Mouse (Mus musculus) lung, postnatal 0 days (tissue): ENCODE results near the gene Tnfsf10.

Source experiments
- CTCF ChIP-seq: IDR thresholded peaks from 2 replicates; pipeline ENCODE4 v1.5.1; 2016; ENCODE audit warnings: antibody characterized with exemption, mild to moderate bottlenecking
- EP300 ChIP-seq: IDR thresholded peaks from 2 replicates; pipeline ENCODE4 v1.6.1; 2016; ENCODE audit warnings: antibody characterized with exemption, mild to moderate bottlenecking, control low read depth

- no peak for TF ChIP-seq CTCF
- peak; percentile 80; the same call in 1 of the 2 replicates for TF ChIP-seq EP300
Measured at GRCm38 (mm10) chr3:27269151-27269550, 47.7 kb upstream of the Tnfsf10 start.
